Mouse (Mus musculus) embryonic facial prominence, embryonic 11.5 days (tissue): ENCODE measurements at regions not wholly inside any gene's neighbourhood (a gene's known extent, or its start where the extent isn't known, plus 50 kb on each side); places are given as distances from the start of the nearest gene placed in this dataset.

Experiments used
- ATAC-seq: fragments of 200-750 bp; cut with Nextera tagmentation; replicated peaks from 2 replicates; pipeline ENCODE4 v1.8.0; 2017; ENCODE audit warnings: low read depth; ENCODE audit not compliant: insufficient number of reproducible peaks, low FRiP score, low TSS enrichment
- DNase-seq: peaks from one replicate; pipeline ENCODE4 v3.0.0-alpha.2; 2015; ENCODE audit warnings: low spot score
- H3K27ac ChIP-seq: fragments of 300-500 bp; sonication (generic); replicated peaks from 2 replicates; pipeline ENCODE4 v1.5.1; 2014; ENCODE audit warnings: mild to moderate bottlenecking, low read depth, low read length, control low read depth
- H3K27me3 ChIP-seq: fragments of 300-500 bp; sonication (generic); 2 replicates; pipeline ENCODE4 v1.6.1; 2014; ENCODE audit warnings: mild to moderate bottlenecking, low read length, moderate library complexity, mixed read lengths; ENCODE audit not compliant: control insufficient read depth, insufficient read depth
- H3K36me3 ChIP-seq: fragments of 300-500 bp; sonication (generic); replicated peaks from 2 replicates; pipeline ENCODE4 v1.6.1; 2014; ENCODE audit warnings: low read depth, mild to moderate bottlenecking, low read length, moderate library complexity, mixed read lengths; ENCODE audit not compliant: control insufficient read depth, insufficient read depth
- H3K4me1 ChIP-seq: fragments of 300-500 bp; sonication (generic); 2 replicates; pipeline ENCODE4 v1.6.1; 2014; ENCODE audit warnings: low read length, mixed read lengths; ENCODE audit not compliant: control insufficient read depth, insufficient read depth
- H3K4me2 ChIP-seq: fragments of 300-500 bp; sonication (generic); 2 replicates; pipeline ENCODE4 v1.6.1; 2014; ENCODE audit warnings: low read depth, mild to moderate bottlenecking, control low read depth, low read length, moderate library complexity
- H3K4me3 ChIP-seq: fragments of 300-500 bp; sonication (generic); 2 replicates; pipeline ENCODE4 v1.5.1; 2014; ENCODE audit warnings: low read depth, low read length, control low read depth
- H3K9ac ChIP-seq: fragments of 300-500 bp; sonication (generic); replicated peaks from 2 replicates; pipeline ENCODE4 v1.6.1; 2014; ENCODE audit warnings: mild to moderate bottlenecking, control low read depth, low read length
- H3K9me3 ChIP-seq: fragments of 300-500 bp; sonication (generic); replicated peaks from 2 replicates; pipeline ENCODE4 v1.6.1; 2016; ENCODE audit warnings: mild to moderate bottlenecking, low read length, inconsistent platforms, mixed read lengths; ENCODE audit not compliant: control insufficient read depth
- WGBS: fragments of 180-500 bp; shearing (Covaris S2); extraction: QIAGEN DNeasy Blood & Tissue Kit; methylation state at CpG from one replicate; pipeline ENCODE4 v1.1.7; 2014; 5-methylcytosine and 5-hydroxymethylcytosine counted together

- no peak overlapping the region for H3K4me3 ChIP-seq
- no peaks in the 10 kb centered on the region for H3K9me3 ChIP-seq
- WGBS, result 78% methylated on average over 7 of the region's 7 CpGs
- no peaks in the 10 kb centered on the region for H3K27me3 ChIP-seq
- no peaks in the 10 kb centered on the region for H3K4me1 ChIP-seq
- ATAC-seq (no peak), DNase-seq (no peak)
- no peak overlapping the region for H3K9ac ChIP-seq
- no peaks in the 10 kb centered on the region for H3K36me3 ChIP-seq
- no peak overlapping the region for H3K4me2 ChIP-seq
- H3K27ac ChIP-seq, result no peak overlapping the region
These were observed 196.0 kb downstream of the Fam84b start for GRCm38 (mm10) chr15:60657572-60657971.

- no peaks in the 10 kb centered on the region for H3K4me1 ChIP-seq
- ATAC-seq, result no peak
- DNase-seq, result no peak
- WGBS, result 79% methylated on average over 3 of the region's 3 CpGs
- H3K4me3 ChIP-seq, result no peak overlapping the region
- H3K9ac ChIP-seq, result no peak overlapping the region
- H3K36me3 ChIP-seq, result no peaks in the 10 kb centered on the region
- no peak overlapping the region for H3K27ac ChIP-seq
- no peaks in the 10 kb centered on the region for H3K9me3 ChIP-seq
- H3K4me2 ChIP-seq, result no peak overlapping the region
- no peaks in the 10 kb centered on the region for H3K27me3 ChIP-seq
These were observed 198.5 kb downstream of the Fam84b start for GRCm38 (mm10) chr15:60655113-60655512.

DNA sequence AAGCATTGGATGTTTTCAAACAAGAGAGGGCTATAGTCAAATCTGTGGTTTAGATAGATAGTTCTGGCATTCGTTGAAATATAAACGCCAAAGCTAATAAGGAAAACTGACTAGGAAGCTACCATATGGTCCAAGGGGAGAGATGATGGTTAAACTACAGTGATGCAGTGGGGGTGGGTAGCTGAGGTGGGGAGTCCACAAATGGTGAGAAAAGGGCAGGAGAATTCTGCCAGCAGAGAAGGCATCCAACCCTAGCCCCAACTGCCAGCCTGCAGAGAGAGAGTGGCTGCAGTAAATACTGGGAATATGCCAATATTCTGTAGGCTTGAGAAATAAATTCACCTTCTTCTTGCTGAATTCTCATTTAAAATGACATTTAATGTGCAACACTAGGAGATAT, 204.3 kb downstream of the Fam84b start:
- no peak overlapping the region for H3K4me2 ChIP-seq
- H3K9ac ChIP-seq, result no peak overlapping the region
- ATAC-seq (no peak), DNase-seq (no peak)
- H3K36me3 ChIP-seq, result no peaks in the 10 kb centered on the region
- H3K27ac ChIP-seq, result no peak overlapping the region
- no peak overlapping the region for H3K4me3 ChIP-seq
- WGBS, result 98% methylated on average over 2 of the region's 2 CpGs
- no peaks in the 10 kb centered on the region for H3K27me3 ChIP-seq
- no peaks in the 10 kb centered on the region for H3K9me3 ChIP-seq
- no peaks in the 10 kb centered on the region for H3K4me1 ChIP-seq

DNA sequence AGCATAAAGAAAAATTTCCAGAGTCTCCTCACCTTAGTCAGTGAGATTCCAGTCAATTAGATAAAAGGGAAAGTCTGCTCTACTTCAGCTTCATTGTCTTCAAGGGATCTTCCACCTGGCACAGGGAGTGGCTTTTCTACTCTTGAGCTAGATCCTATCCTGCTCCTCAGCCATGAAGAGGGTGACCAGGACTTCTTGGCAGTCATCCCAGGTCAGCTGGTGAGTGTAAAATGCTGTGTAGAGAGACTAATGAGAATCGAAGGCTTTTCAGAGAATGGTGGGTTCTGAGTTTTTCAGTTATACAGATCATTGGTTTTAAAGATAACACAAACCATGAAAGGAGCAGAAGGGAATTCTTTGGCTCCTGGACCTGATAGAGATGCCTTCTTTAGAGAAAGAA, 211.8 kb downstream of the Fam84b start:
- Histone ChIP-seq H3K27me3 (no peaks in the 10 kb centered on the region), H3K9me3 (no peaks in the 10 kb centered on the region), H3K4me2 (no peak overlapping the region), H3K36me3 (no peaks in the 10 kb centered on the region), H3K27ac (no peak overlapping the region), H3K4me3 (no peak overlapping the region), H3K4me1 (no peaks in the 10 kb centered on the region), H3K9ac (no peak overlapping the region)
- DNase-seq, result no peak
- 79% methylated on average over 1 of the region's 1 CpGs for WGBS
- no peak for ATAC-seq

GRCm38 (mm10) chr15:60633457-60633850, 220.1 kb downstream of the Fam84b start:
- Histone ChIP-seq H3K27me3 (no peaks in the 10 kb centered on the region), H3K9me3 (no peaks in the 10 kb centered on the region), H3K36me3 (no peaks in the 10 kb centered on the region), H3K9ac (no peak overlapping the region), H3K4me2 (no peak overlapping the region), H3K27ac (no peak overlapping the region), H3K4me3 (no peak overlapping the region), H3K4me1 (no peaks in the 10 kb centered on the region)
- ATAC-seq (no peak), DNase-seq (no peak)
- 72% methylated on average over 3 of the region's 3 CpGs for WGBS

DNA sequence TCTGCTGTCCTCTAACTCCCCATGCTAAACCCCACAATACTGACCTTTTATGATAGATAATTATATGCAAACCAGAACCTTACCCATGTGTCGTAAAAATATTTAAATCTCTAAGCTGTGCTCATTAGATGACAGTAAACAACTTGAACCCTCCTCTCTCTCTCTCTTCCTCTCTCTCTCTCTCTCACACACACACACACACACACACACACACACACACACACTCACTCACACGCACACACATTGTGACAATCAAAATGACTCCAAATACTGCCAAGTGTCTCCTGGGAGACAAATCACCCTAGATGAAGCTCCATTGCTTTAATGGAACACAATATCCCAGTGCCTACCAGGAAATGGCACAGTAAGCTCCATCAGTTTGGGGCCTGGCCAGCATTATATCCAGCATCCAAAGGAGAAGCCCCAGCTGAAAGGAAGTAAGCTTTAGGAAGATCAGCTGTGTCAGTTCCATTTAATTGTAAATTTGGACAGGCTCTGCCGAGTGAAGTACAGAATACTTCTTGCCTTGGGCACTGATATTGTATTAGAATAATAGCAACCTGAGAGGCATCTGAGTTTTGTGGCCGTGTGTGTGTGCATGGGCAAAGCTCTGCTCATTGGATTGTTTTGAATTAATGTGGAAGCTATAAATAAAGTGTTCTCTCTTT, 220.7 kb downstream of the Fam84b start:
- ATAC-seq, result no peak
- Histone ChIP-seq H3K36me3 (no peaks in the 10 kb centered on the region), H3K4me3 (no peak overlapping the region), H3K27me3 (no peaks in the 10 kb centered on the region), H3K9ac (no peak overlapping the region), H3K27ac (no peak overlapping the region), H3K4me2 (no peak overlapping the region), H3K4me1 (no peaks in the 10 kb centered on the region), H3K9me3 (no peaks in the 10 kb centered on the region)
- WGBS, result 57% methylated on average over 4 of the region's 4 CpGs
- DNase-seq, result no peak

- Histone ChIP-seq H3K9me3 (no peaks in the 10 kb centered on the region), H3K36me3 (no peaks in the 10 kb centered on the region), H3K4me2 (no peak overlapping the region), H3K27me3 (no peaks in the 10 kb centered on the region), H3K9ac (no peak overlapping the region), H3K4me3 (no peak overlapping the region), H3K27ac (no peak overlapping the region), H3K4me1 (no peaks in the 10 kb centered on the region)
- DNase-seq (no peak), ATAC-seq (no peak)
- 64% methylated on average over 7 of the region's 7 CpGs for WGBS
These were observed 222.7 kb downstream of the Fam84b start for GRCm38 (mm10) chr15:60630756-60631402.

DNA sequence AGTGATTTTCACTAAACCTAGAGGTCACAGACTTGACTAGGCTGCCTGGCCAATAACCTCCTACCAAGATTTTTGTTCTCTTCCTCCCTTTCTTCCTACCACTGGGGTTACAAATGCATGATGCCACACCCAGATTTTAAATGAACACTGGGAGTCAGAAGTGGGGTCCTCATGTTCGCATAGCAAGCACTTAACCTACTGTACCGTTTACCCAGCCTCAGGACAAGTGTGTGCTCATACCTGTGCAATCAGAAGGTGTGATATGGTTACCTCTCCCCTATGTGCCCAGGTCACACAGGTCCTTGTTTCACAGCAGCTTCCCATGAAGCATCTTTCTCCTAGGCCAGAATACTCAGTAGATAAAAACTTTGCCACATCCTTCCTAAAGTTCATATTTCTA, 234.8 kb downstream of the Fam84b start:
- no peak overlapping the region for H3K9ac ChIP-seq
- H3K27ac ChIP-seq, result no peak overlapping the region
- no peaks in the 10 kb centered on the region for H3K27me3 ChIP-seq
- H3K36me3 ChIP-seq, result no peaks in the 10 kb centered on the region
- H3K9me3 ChIP-seq, result no peaks in the 10 kb centered on the region
- H3K4me2 ChIP-seq, result no peak overlapping the region
- WGBS, result 95% methylated on average over 2 of the region's 2 CpGs
- ATAC-seq (no peak), DNase-seq (no peak)
- no peak overlapping the region for H3K4me3 ChIP-seq
- H3K4me1 ChIP-seq, result no peaks in the 10 kb centered on the region
